Mouse (Mus musculus) liver, embryonic 14.5 days (tissue): ENCODE results near the gene Gpr146.

Source experiments
- CTCF ChIP-seq: IDR thresholded peaks from 2 replicates; pipeline ENCODE4 v1.5.1; 2016; ENCODE audit warnings: antibody characterized with exemption, low read depth, control low read depth
- EP300 ChIP-seq: IDR thresholded peaks from 2 replicates; pipeline ENCODE4 v1.6.1; 2016; ENCODE audit warnings: antibody characterized with exemption, low read depth

DNA sequence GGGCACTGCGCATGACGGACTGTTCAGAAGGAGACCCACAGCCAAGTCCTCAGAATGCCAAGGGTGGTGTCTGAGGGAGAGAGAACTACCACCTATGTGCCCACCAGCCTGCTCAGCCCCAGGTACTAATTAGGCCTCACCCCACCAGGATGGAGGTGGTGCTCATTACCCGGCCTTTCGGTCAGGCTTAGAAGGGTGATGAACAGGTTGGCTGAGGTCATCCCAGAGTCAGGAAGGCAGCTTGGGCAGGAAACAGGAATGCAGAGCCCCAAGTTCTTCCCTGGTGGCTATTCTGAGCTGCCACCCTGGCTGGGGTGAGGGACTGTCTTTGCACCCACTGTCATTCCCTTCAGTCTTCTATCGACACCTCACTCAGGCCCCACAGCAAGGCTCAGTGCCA, 8.6 kb downstream of the Gpr146 start:
- TF ChIP-seq CTCF (no peak), EP300 (no peak)
